Mouse (Mus musculus) embryonic facial prominence, embryonic 11.5 days (tissue): ENCODE results near the gene Tbp. TPM values are rescaled to one million over a fixed set of nuclear protein-coding genes. Genes with fewer than 3 reads are reported as not detected.

Source experiments
- ATAC-seq: fragments of 200-750 bp; cut with Nextera tagmentation; replicated peaks from 2 replicates; pipeline ENCODE4 v1.8.0; 2017; ENCODE audit warnings: low read depth; ENCODE audit not compliant: insufficient number of reproducible peaks, low FRiP score, low TSS enrichment
- DNase-seq: peaks from one replicate; pipeline ENCODE4 v3.0.0-alpha.2; 2015; ENCODE audit warnings: low spot score
- H3K27ac ChIP-seq: fragments of 300-500 bp; sonication (generic); replicated peaks from 2 replicates; pipeline ENCODE4 v1.5.1; 2014; ENCODE audit warnings: mild to moderate bottlenecking, low read depth, low read length, control low read depth
- H3K27me3 ChIP-seq: fragments of 300-500 bp; sonication (generic); 2 replicates; pipeline ENCODE4 v1.6.1; 2014; ENCODE audit warnings: mild to moderate bottlenecking, low read length, moderate library complexity, mixed read lengths; ENCODE audit not compliant: control insufficient read depth, insufficient read depth
- H3K36me3 ChIP-seq: fragments of 300-500 bp; sonication (generic); replicated peaks from 2 replicates; pipeline ENCODE4 v1.6.1; 2014; ENCODE audit warnings: low read depth, mild to moderate bottlenecking, low read length, moderate library complexity, mixed read lengths; ENCODE audit not compliant: control insufficient read depth, insufficient read depth
- H3K4me1 ChIP-seq: fragments of 300-500 bp; sonication (generic); 2 replicates; pipeline ENCODE4 v1.6.1; 2014; ENCODE audit warnings: low read length, mixed read lengths; ENCODE audit not compliant: control insufficient read depth, insufficient read depth
- H3K4me2 ChIP-seq: fragments of 300-500 bp; sonication (generic); 2 replicates; pipeline ENCODE4 v1.6.1; 2014; ENCODE audit warnings: low read depth, mild to moderate bottlenecking, control low read depth, low read length, moderate library complexity
- H3K4me3 ChIP-seq: fragments of 300-500 bp; sonication (generic); 2 replicates; pipeline ENCODE4 v1.5.1; 2014; ENCODE audit warnings: low read depth, low read length, control low read depth
- H3K9ac ChIP-seq: fragments of 300-500 bp; sonication (generic); replicated peaks from 2 replicates; pipeline ENCODE4 v1.6.1; 2014; ENCODE audit warnings: mild to moderate bottlenecking, control low read depth, low read length
- H3K9me3 ChIP-seq: fragments of 300-500 bp; sonication (generic); replicated peaks from 2 replicates; pipeline ENCODE4 v1.6.1; 2016; ENCODE audit warnings: mild to moderate bottlenecking, low read length, inconsistent platforms, mixed read lengths; ENCODE audit not compliant: control insufficient read depth
- WGBS: fragments of 180-500 bp; shearing (Covaris S2); extraction: QIAGEN DNeasy Blood & Tissue Kit; methylation state at CpG from one replicate; pipeline ENCODE4 v1.1.7; 2014; 5-methylcytosine and 5-hydroxymethylcytosine counted together
- polyA plus RNA-seq: library from polyadenylated mRNA; unstranded; fragments of >200 nt; fragmentation: Nextera tagmentation; extraction: Ambion mirVana; gene quantifications from 2 replicates; pipeline ENCODE4 v1.2.1, GENCODE M21; 2014

Tbp gene
- polyA plus RNA-seq, 1 experiment from 2014 or later, result 68.1 TPM

- Histone ChIP-seq H3K9me3 (no peaks in the 10 kb centered on the region), H3K4me1 (no peaks in the 10 kb centered on the region; the same call in 1 of the 2 replicates), H3K27me3 (no peaks in the 10 kb centered on the region), H3K36me3 (no peaks in the 10 kb centered on the region; the same call in 1 of the 2 replicates), H3K4me2 (peak within 1 kb of the TSS; percentile 76), H3K4me3 (peak within 1 kb of the TSS; percentile 84), H3K27ac (peak within 1 kb of the TSS; percentile 80), H3K9ac (peak within 1 kb of the TSS; percentile 85)
- peak; percentile 97 for DNase-seq
- peak; percentile 99 for ATAC-seq
- WGBS, result 1% methylated on average over 55 of the region's 55 CpGs
Observed at GRCm38 (mm10) chr17:15526986-15527810, 27.5 kb downstream of the Tbp start, which contains the start of gene Pdcd2. Pdcd2 (minus strand) TSS chr17:15527301.

GRCm38 (mm10) chr17:15527811-15528136 is 28.1 kb downstream of the Tbp start:
- WGBS, result 63% methylated on average over 3 of the region's 3 CpGs
- Histone ChIP-seq H3K27ac (no peak overlapping the region), H3K27me3 (no peaks in the 10 kb centered on the region), H3K4me2 (peak overlapping the region; percentile 76), H3K9me3 (no peaks in the 10 kb centered on the region), H3K4me3 (peak overlapping the region; percentile 84), H3K36me3 (no peaks in the 10 kb centered on the region), H3K9ac (no peak overlapping the region), H3K4me1 (no peaks in the 10 kb centered on the region; the same call in 1 of the 2 replicates)
- DNase-seq, result no peak
- ATAC-seq, result no peak

- no peak for DNase-seq
- H3K9me3 ChIP-seq, result no peaks in the 10 kb centered on the region
- H3K4me3 ChIP-seq, result no peak overlapping the region
- no peak overlapping the region for H3K9ac ChIP-seq
- no peak overlapping the region for H3K4me2 ChIP-seq
- H3K27ac ChIP-seq, result no peak overlapping the region
- H3K27me3 ChIP-seq, result no peaks in the 10 kb centered on the region
- no peaks in the 10 kb centered on the region; the same call in 1 of the 2 replicates for H3K4me1 ChIP-seq
- ATAC-seq, result no peak
- 81% methylated on average over 2 of the region's 2 CpGs for WGBS
- H3K36me3 ChIP-seq, result no peaks in the 10 kb centered on the region
Observed at GRCm38 (mm10) chr17:15528887-15529286, 29.2 kb downstream of the Tbp start.

DNA sequence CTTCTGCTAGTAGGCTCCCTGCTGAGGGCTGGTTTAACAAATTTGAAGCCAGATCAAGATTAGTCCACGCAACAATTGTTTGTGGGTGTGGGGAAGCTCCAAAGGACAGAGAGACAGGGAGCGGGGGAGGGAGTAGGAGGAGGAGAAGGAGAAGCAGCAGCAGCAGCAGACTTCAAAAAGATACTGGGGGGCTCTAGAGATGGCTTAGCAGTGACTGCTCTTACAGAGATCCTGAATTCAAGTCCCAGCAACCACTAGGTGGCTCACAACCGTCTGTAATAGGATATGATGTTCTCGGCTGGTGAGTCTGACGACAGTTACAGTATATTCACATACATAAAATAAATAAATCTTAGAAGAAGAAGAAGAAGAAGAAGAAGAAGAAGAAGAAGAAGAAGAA is 30.5 kb downstream of the Tbp start:
- ATAC-seq (no peak), DNase-seq (peak; percentile 73)
- H3K36me3 ChIP-seq, result no peaks in the 10 kb centered on the region
- no peak overlapping the region for H3K4me2 ChIP-seq
- H3K9ac ChIP-seq, result no peak overlapping the region
- H3K27me3 ChIP-seq, result no peaks in the 10 kb centered on the region
- WGBS, result 8% methylated on average over 5 of the region's 5 CpGs
- H3K4me1 ChIP-seq, result no peaks in the 10 kb centered on the region; the same call in 1 of the 2 replicates
- H3K27ac ChIP-seq, result no peak overlapping the region
- no peak overlapping the region for H3K4me3 ChIP-seq
- no peaks in the 10 kb centered on the region for H3K9me3 ChIP-seq

DNA sequence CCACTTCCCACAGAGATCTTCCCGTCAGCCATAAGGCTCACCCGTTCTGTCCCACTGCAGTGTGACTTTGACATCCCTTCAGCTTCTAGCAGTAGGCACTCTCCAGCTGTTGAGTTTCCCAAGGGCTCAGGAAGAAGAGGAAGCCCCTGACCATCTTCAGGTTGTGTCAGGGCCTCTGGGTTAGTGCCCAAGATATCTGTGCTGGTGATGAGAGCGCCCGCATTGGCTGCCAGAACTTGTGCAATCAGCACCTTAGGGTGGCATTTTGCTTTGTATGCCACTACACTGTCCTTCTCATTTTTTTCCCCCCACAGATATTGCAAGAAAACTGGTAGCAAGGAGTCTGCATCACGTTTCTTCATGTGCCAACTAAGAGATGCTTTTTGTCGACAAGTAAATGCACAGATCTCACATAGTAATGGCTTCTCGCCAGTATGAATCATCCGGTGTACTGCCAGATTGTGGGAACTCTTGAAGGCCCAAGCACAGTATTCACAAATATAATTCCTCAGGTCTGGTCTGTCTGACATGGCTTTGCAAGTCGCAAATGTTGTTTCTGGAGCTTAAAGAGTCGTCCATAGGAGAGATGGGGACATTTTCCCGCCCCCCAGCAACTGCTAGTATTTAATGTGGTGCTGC is 35.6 kb downstream of the Tbp start:
- peaks cover 9% of the 10 kb centered on the region; the same call in 1 of the 2 replicates for H3K27me3 ChIP-seq
- no peaks in the 10 kb centered on the region for H3K36me3 ChIP-seq
- DNase-seq (no peak), ATAC-seq (no peak)
- H3K4me3 ChIP-seq, result no peak overlapping the region
- H3K4me1 ChIP-seq, result no peaks in the 10 kb centered on the region
- H3K9me3 ChIP-seq, result no peaks in the 10 kb centered on the region
- H3K9ac ChIP-seq, result no peak overlapping the region
- WGBS, result 66% methylated on average over 11 of the region's 11 CpGs
- no peak overlapping the region for H3K4me2 ChIP-seq
- no peak overlapping the region for H3K27ac ChIP-seq

- DNase-seq, result no peak
- Histone ChIP-seq H3K4me2 (peak overlapping the region; percentile 86), H3K9ac (no peak overlapping the region), H3K36me3 (no peaks in the 10 kb centered on the region), H3K9me3 (no peaks in the 10 kb centered on the region), H3K27me3 (peaks cover 9% of the 10 kb centered on the region; the same call in 1 of the 2 replicates), H3K27ac (no peak overlapping the region), H3K4me3 (peak overlapping the region; percentile 43), H3K4me1 (no peaks in the 10 kb centered on the region)
- 14% methylated on average over 8 of the region's 8 CpGs for WGBS
- no peak for ATAC-seq
Observed at GRCm38 (mm10) chr17:15535943-15536342, 36.3 kb downstream of the Tbp start.

DNA sequence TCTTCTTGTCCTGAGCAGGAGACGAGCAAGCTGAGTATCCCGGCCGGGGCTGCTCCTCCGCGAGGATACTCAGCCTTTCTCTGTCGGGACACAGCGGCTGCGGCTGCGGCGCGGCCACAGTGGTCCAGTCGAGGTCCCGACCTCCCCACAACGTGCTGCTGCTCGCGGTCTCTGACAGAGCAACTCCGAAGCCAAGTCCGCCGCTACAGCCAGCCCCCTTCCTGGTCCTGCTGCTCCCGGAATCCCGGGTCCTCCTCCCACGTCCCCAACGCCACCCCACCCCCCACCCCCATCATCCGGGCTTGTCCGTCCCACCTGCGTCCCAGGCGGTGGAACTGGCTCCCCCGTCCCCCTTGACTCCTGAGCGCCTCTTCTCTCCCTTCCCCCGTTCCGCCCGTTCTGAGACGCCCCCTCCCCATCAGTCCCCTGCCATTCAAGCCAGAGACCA is 36.8 kb downstream of the Tbp start:
- H3K9me3 ChIP-seq, result no peaks in the 10 kb centered on the region
- DNase-seq, result peak; percentile 45
- ATAC-seq, result 0 out of 2 replicates have a peak, but pooled peaks have one; percentile 44
- peaks cover 9% of the 10 kb centered on the region; the same call in 1 of the 2 replicates for H3K27me3 ChIP-seq
- WGBS, result under 1% methylated on average over 29 of the region's 33 CpGs
- H3K4me1 ChIP-seq, result no peaks in the 10 kb centered on the region
- peak overlapping the region; percentile 86 for H3K4me2 ChIP-seq
- H3K27ac ChIP-seq, result no peak overlapping the region
- no peaks in the 10 kb centered on the region for H3K36me3 ChIP-seq
- peak overlapping the region; percentile 43 for H3K4me3 ChIP-seq
- peak overlapping the region; percentile 65 for H3K9ac ChIP-seq

DNA sequence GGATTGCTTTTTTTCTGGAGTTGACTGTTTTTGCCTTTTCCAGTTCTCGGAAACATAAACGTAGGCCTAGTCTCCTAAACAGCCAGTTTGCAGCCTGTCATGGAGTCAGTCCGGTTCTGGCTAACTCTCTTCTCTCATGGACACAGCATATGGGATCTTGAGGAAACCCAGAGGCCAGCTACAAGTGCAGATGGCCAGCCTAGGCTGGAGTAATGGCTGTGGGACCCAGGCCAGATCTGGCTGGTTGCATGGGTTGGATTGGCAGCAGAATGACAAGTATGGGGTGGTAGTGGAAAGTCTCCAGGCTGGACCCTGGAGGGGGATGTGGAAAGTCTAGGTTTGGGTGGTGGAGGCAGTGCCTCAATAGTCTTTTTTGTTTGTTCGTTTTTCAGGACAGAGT is 40.6 kb downstream of the Tbp start:
- Histone ChIP-seq H3K9me3 (no peaks in the 10 kb centered on the region), H3K36me3 (no peaks in the 10 kb centered on the region), H3K27ac (no peak overlapping the region), H3K4me2 (no peak overlapping the region), H3K9ac (no peak overlapping the region), H3K4me3 (no peak overlapping the region), H3K27me3 (peaks cover 7% of the 10 kb centered on the region; the same call in 1 of the 2 replicates), H3K4me1 (no peaks in the 10 kb centered on the region)
- DNase-seq (no peak), ATAC-seq (no peak)
- WGBS, result 81% methylated on average over 4 of the region's 4 CpGs
